Mouse (Mus musculus): ENCODE results near the gene Get4. TPM values are rescaled to one million over a fixed set of nuclear protein-coding genes. Genes with fewer than 3 reads are reported as not detected.

Get4 gene
- polyA plus RNA-seq, 1 experiment from 2014 or later, result 135 TPM

Other genes with a start within 250 kb of the Get4 start
- 2.5 and 2.6 TPM in 2 replicates for gene Prkar1b, start 102.3 kb upstream of the Get4 start, polyA plus RNA-seq (2015; fragmentation: Nextera tagmentation; extraction: Ambion mirVana)
- 2.4 and 3.6 TPM in 2 replicates for gene Dnaaf5, start 102.1 kb upstream of the Get4 start, polyA plus RNA-seq (2015; fragmentation: Nextera tagmentation; extraction: Ambion mirVana)
- 20.9 and 23.7 TPM in 2 replicates for gene Sun1, start 51.7 kb upstream of the Get4 start, polyA plus RNA-seq (2015; fragmentation: Nextera tagmentation; extraction: Ambion mirVana)
- 2.6 and 3.3 TPM in 2 replicates for gene Adap1, start 73.3 kb downstream of the Get4 start, polyA plus RNA-seq (2015; fragmentation: Nextera tagmentation; extraction: Ambion mirVana)
- gene Cox19, start 99.1 kb downstream of the Get4 start, polyA plus RNA-seq (2015; fragmentation: Nextera tagmentation; extraction: Ambion mirVana), result 68.5 and 72.3 TPM in 2 replicates
- gene Cyp2w1, start 100.3 kb downstream of the Get4 start, polyA plus RNA-seq (2015; fragmentation: Nextera tagmentation; extraction: Ambion mirVana), result not detected in 2 replicates
- gene Gpr146, start 125.4 kb downstream of the Get4 start, polyA plus RNA-seq (2015; fragmentation: Nextera tagmentation; extraction: Ambion mirVana), result 18.8 and 20.2 TPM in 2 replicates
- gene C130050O18Rik, start 153.0 kb downstream of the Get4 start, polyA plus RNA-seq (2015; fragmentation: Nextera tagmentation; extraction: Ambion mirVana), result 0.89 and 1.1 TPM in 2 replicates
- gene Gper1, start 170.8 kb downstream of the Get4 start, polyA plus RNA-seq (2015; fragmentation: Nextera tagmentation; extraction: Ambion mirVana), result 0.17 and 0.31 TPM in 2 replicates
- gene 3110082I17Rik, start 208.2 kb downstream of the Get4 start, polyA plus RNA-seq (2015; fragmentation: Nextera tagmentation; extraction: Ambion mirVana), result 26.2 and 26.4 TPM in 2 replicates
- gene Zfand2a, start 232.2 kb downstream of the Get4 start, polyA plus RNA-seq (2015; fragmentation: Nextera tagmentation; extraction: Ambion mirVana), result 2.0 and 2.8 TPM in 2 replicates